Mouse (Mus musculus): ENCODE measurements at regions not wholly inside any gene's neighbourhood (a gene's known extent, or its start where the extent isn't known, plus 50 kb on each side); places are given as distances from the start of the nearest gene placed in this dataset.

DNA sequence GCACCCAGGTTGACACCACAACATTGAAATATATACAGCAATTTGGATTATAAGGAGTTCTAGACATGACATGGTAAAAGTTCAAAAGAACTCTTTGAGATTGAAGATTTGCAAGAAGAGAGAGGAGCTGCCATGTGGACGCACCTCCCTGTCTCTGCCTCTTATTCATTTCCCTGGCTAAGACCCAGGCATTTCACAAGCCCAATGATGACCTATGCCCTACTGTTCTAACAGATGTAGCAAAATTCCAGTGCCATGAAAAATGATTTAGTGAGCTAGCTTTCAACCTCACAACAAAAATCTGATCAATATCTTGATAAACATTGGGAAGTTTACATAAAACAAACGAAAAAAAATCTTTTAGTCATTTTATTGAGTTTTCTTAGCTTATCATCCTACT lies 123.7 kb upstream of the Ccn2 start:
- TF ChIP-seq CTCF (IDR thresholded peaks at IDR 0.05; ENCODE audit: insufficient read depth, low read depth, low read length), result no peak
- TF ChIP-seq POLR2A (IDR thresholded peaks at IDR 0.05; ENCODE audit: insufficient read depth, low read depth, low read length), result no peak
